Mouse (Mus musculus): ENCODE measurements around the gene Pbx3.

DNA sequence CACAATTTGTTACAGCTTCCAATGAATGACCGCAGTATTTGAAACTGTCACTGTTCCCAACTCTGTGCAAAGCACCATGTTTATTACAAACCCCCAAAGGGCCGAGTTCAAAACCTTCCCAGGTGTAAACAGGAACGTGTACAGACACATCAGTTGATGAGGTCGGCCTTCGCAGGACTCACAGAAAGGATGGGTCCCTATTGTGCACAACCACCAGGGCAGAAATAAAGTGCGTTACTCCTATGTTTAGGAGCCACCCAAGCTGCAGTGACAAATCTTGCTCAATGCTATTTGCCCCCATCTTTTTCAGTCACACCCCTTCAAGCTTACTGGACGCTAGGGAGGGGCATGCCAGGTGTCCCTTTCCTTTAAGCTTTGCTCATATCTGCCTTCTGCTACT is 34.7 kb upstream of the Pbx3 start:
- TF ChIP-seq CTCF (IDR thresholded peaks at IDR 0.05; ENCODE audit: borderline replicate concordance, extremely low read depth, insufficient read depth, insufficient read length) = no peak
- TF ChIP-seq POLR2A (IDR thresholded peaks at IDR 0.05; ENCODE audit: borderline replicate concordance, extremely low read depth, insufficient read depth, insufficient read length, poor library complexity, severe bottlenecking) = no peak

All from brain, embryonic 14.5 days (tissue).